Mouse (Mus musculus) MEL (cell line): ENCODE data around the gene Mboat2. TPM values are rescaled to one million over a fixed set of nuclear protein-coding genes. Genes with fewer than 3 reads are reported as not detected.

ENCODE experiments used
- DNase-seq: peaks from one replicate; pipeline ENCODE4 v3.0.0; 2011; ENCODE audit warnings: low read depth, low spot score
- H3K27ac ChIP-seq: 2 replicates; pipeline ENCODE4 v1.5.1; 2012; ENCODE audit warnings: low read depth, mild to moderate bottlenecking, control low read depth, low read length, moderate library complexity; ENCODE audit not compliant: control insufficient read depth
- H3K27me3 ChIP-seq, 2 experiments: fragments of 150-350 bp in 1 of 2; sonication (generic) in 1 of 2; 2 replicates each; pipeline ENCODE4 v1.6.1; 2012; ENCODE audit warnings: low read length in 2 of 2, mild to moderate bottlenecking in 2 of 2, improper control_type of control experiment in 1 of 2, moderate library complexity in 1 of 2; ENCODE audit not compliant: insufficient read depth in 2 of 2, control insufficient read depth in 1 of 2
- H3K36me3 ChIP-seq, 2 experiments: 2 replicates each; pipeline ENCODE4 v1.6.1; 2012 to 2014; ENCODE audit warnings: low read length in 2 of 2, improper control_type of control experiment in 1 of 2, inconsistent platforms in 1 of 2, mild to moderate bottlenecking in 1 of 2; ENCODE audit not compliant: insufficient read depth in 2 of 2, control insufficient read depth in 1 of 2
- H3K4me1 ChIP-seq, 2 experiments: fragments of 150-350 bp in 1 of 2; sonication (generic) in 1 of 2; 2 replicates each; pipeline ENCODE4 v1.6.1; 2012; ENCODE audit warnings: low read length in 2 of 2, improper control_type of control experiment in 1 of 2, mild to moderate bottlenecking in 1 of 2; ENCODE audit not compliant: insufficient read depth in 2 of 2, control insufficient read depth in 1 of 2
- H3K4me3 ChIP-seq, 2 experiments: fragments of 150-350 bp in 1 of 2; sonication (generic) in 1 of 2; 2 replicates each; pipeline ENCODE4 v1.5.1; 2012; ENCODE audit warnings: low read depth in 2 of 2, low read length in 2 of 2, mild to moderate bottlenecking in 2 of 2, moderate library complexity in 2 of 2, control low read depth in 1 of 2, improper control_type of control experiment in 1 of 2; ENCODE audit not compliant: control insufficient read depth in 1 of 2, insufficient read depth in 1 of 2
- H3K79me2 ChIP-seq: 2 replicates; pipeline ENCODE4 v1.6.1; 2012; ENCODE audit warnings: mild to moderate bottlenecking, low read length, moderate library complexity; ENCODE audit not compliant: control insufficient read depth, poor library complexity, insufficient read depth
- H3K9ac ChIP-seq: 2 replicates; pipeline ENCODE4 v1.6.1; 2012; ENCODE audit warnings: low read depth, mild to moderate bottlenecking, control low read depth, low read length, moderate library complexity; ENCODE audit not compliant: control insufficient read depth, poor library complexity, severe bottlenecking
- H3K9me3 ChIP-seq: fragments of 150-350 bp; sonication (generic); replicated peaks from 2 replicates; pipeline ENCODE4 v1.6.1; 2012; ENCODE audit warnings: mild to moderate bottlenecking, low read length, improper control_type of control experiment, moderate library complexity; ENCODE audit not compliant: insufficient read depth
- GABPA ChIP-seq: IDR thresholded peaks from 2 replicates; pipeline ENCODE4 v1.6.1; 2012; ENCODE audit warnings: low read depth, mild to moderate bottlenecking, inconsistent platforms, low read length, improper control_type of control experiment, moderate library complexity
- GATA1 ChIP-seq: IDR thresholded peaks from 2 replicates; pipeline ENCODE4 v1.6.1; 2011; ENCODE audit warnings: low read depth, low read length, improper control_type of control experiment
- HCFC1 ChIP-seq: IDR thresholded peaks from 2 replicates; pipeline ENCODE4 v1.6.1; 2012; ENCODE audit warnings: low read depth, mild to moderate bottlenecking, inconsistent platforms, low read length, improper control_type of control experiment, moderate library complexity
- JUND ChIP-seq: IDR thresholded peaks from 2 replicates; pipeline ENCODE4 v1.6.1; 2011; ENCODE audit warnings: low read depth, mild to moderate bottlenecking, improper control_type of control experiment, low read length
- KAT2A ChIP-seq: conservative IDR thresholded peaks from 2 replicates; pipeline ENCODE4 v1.6.1; 2012; ENCODE audit warnings: low read depth, low read length, improper control_type of control experiment, inconsistent platforms
- MAFK ChIP-seq: IDR thresholded peaks from 2 replicates; pipeline ENCODE4 v1.6.1; 2011; ENCODE audit warnings: low read depth, mild to moderate bottlenecking, low read length, improper control_type of control experiment, borderline replicate concordance
- MAX ChIP-seq: IDR thresholded peaks from 2 replicates; pipeline ENCODE4 v1.6.1; 2011; ENCODE audit warnings: low read length, improper control_type of control experiment
- MEF2A ChIP-seq: IDR thresholded peaks from 2 replicates; pipeline ENCODE4 v1.6.1; 2014; ENCODE audit warnings: low read depth, mild to moderate bottlenecking, inconsistent platforms, low read length, improper control_type of control experiment; ENCODE audit not compliant: poor library complexity, insufficient replicate concordance, severe bottlenecking; ENCODE audit errors: extremely low read depth
- MXI1 ChIP-seq: IDR thresholded peaks from 2 replicates; pipeline ENCODE4 v1.6.1; 2011; ENCODE audit warnings: mild to moderate bottlenecking, low read depth, low read length, improper control_type of control experiment
- POLR2AphosphoS2 ChIP-seq: IDR thresholded peaks from 2 replicates; pipeline ENCODE4 v1.6.1; 2011; ENCODE audit warnings: low read length, improper control_type of control experiment
- POLR2AphosphoS5 ChIP-seq: IDR thresholded peaks from 2 replicates; pipeline ENCODE4 v1.6.1; 2012; ENCODE audit warnings: low read depth, borderline replicate concordance, mild to moderate bottlenecking, inconsistent platforms, low read length, moderate library complexity, mixed read lengths
- RCOR1 ChIP-seq: IDR thresholded peaks from 2 replicates; pipeline ENCODE4 v1.6.1; 2012; ENCODE audit warnings: low read depth, mild to moderate bottlenecking, inconsistent platforms, low read length, improper control_type of control experiment
- SIN3A ChIP-seq: IDR thresholded peaks from 2 replicates; pipeline ENCODE4 v1.6.1; 2012; ENCODE audit warnings: low read length, improper control_type of control experiment, inconsistent platforms
- SMC3 ChIP-seq: IDR thresholded peaks from 2 replicates; pipeline ENCODE4 v1.6.1; 2011; ENCODE audit warnings: low read depth, low read length, improper control_type of control experiment
- TAL1 ChIP-seq: IDR thresholded peaks from 2 replicates; pipeline ENCODE4 v1.6.1; 2012; ENCODE audit warnings: mild to moderate bottlenecking, inconsistent platforms, low read length, moderate library complexity, mixed read lengths
- UBTF ChIP-seq: IDR thresholded peaks from 2 replicates; pipeline ENCODE4 v1.6.1; 2012; ENCODE audit warnings: low read depth, mild to moderate bottlenecking, inconsistent platforms, low read length, improper control_type of control experiment, moderate library complexity, borderline replicate concordance; ENCODE audit not compliant: insufficient read depth
- USF1 ChIP-seq: IDR thresholded peaks from 2 replicates; pipeline ENCODE4 v1.6.1; 2014; ENCODE audit warnings: low read depth, mild to moderate bottlenecking, inconsistent platforms, low read length, improper control_type of control experiment, moderate library complexity
- USF2 ChIP-seq, 2 experiments: IDR thresholded peaks; 2 replicates each; pipeline ENCODE4 v1.6.1; 2011 to 2012; ENCODE audit warnings: improper control_type of control experiment in 2 of 2, low read length in 2 of 2, borderline replicate concordance in 1 of 2, inconsistent platforms in 1 of 2, low read depth in 1 of 2, mild to moderate bottlenecking in 1 of 2; ENCODE audit not compliant: insufficient read depth in 1 of 2
- ZC3H11A ChIP-seq: IDR thresholded peaks from 2 replicates; pipeline ENCODE4 v1.6.1; 2012; ENCODE audit warnings: low read depth, mild to moderate bottlenecking, inconsistent platforms, low read length, improper control_type of control experiment
- ZKSCAN1 ChIP-seq: IDR thresholded peaks from 2 replicates; pipeline ENCODE4 v1.6.1; 2012; ENCODE audit warnings: low read depth, mild to moderate bottlenecking, inconsistent platforms, low read length, improper control_type of control experiment, moderate library complexity
- ZNF384 ChIP-seq: IDR thresholded peaks from 2 replicates; pipeline ENCODE4 v1.6.1; 2012; ENCODE audit warnings: low read depth, mild to moderate bottlenecking, inconsistent platforms, low read length, improper control_type of control experiment
- polyA plus RNA-seq, 2 experiments: library from polyadenylated mRNA; stranded (reverse) in 1 of 2; unstranded in 1 of 2; fragments of >175 nt in 1 of 2; fragments of >200 nt in 1 of 2; gene quantifications; 2 replicates each; pipeline versions ENCODE4 v1.2.1 to v1.2.4; 2012; ENCODE audit warnings: low replicate concordance in 2 of 2, low read depth in 1 of 2; ENCODE audit not compliant: insufficient read length in 2 of 2, insufficient read depth in 1 of 2, missing spikeins in 1 of 2
- total RNA-seq: library from RNA; depleted of rRNA; stranded (reverse); fragments of 300-350 nt; gene quantifications from 2 replicates; pipeline ENCODE4 v1.2.3, GENCODE M21; 2012

Mboat2 gene
- total and polyA plus RNA-seq, 3 experiments = 13.5 TPM; not detected in 1

GRCm38 (mm10) chr12:24879613-24880029 lies 48.9 kb downstream of the Mboat2 start (continued):
- TF ChIP-seq ZNF384 (0 out of 2 replicates have a peak, but pooled peaks have one; percentile 32), HCFC1 (0 out of 2 replicates have a peak, but pooled peaks have one; percentile 43), UBTF (no peak), ZC3H11A (no peak), ZKSCAN1 (no peak), MAFK (no peak; the same call in 1 of the 2 replicates), MEF2A (no peak), GABPA (no peak), SIN3A (peak; percentile 81; the same call in 1 of the 2 replicates), GATA1 (peak; percentile 74), RCOR1 (peak; percentile 54)

GRCm38 (mm10) chr12:24883279-24883678 lies 52.6 kb downstream of the Mboat2 start:
- Histone ChIP-seq H3K36me3 (peaks cover 0 to 34% of the 10 kb centered on the region in 2 experiments; a peak in 3 of 4 replicates), H3K27ac (no peak overlapping the region), H3K9ac (no peak overlapping the region), H3K27me3 (no peaks in the 10 kb centered on the region), H3K4me1 (peaks cover 26 to 33% of the 10 kb centered on the region in 2 experiments), H3K79me2 (no peaks in the 10 kb centered on the region), H3K4me3 (no peak overlapping the region), H3K9me3 (no peaks in the 10 kb centered on the region)
- TF ChIP-seq TAL1 (no peak), POLR2AphosphoS2 (no peak), JUND (no peak), MEF2A (no peak), MAX (no peak), USF1 (no peak), POLR2AphosphoS5 (no peak), UBTF (no peak), SMC3 (no peak), USF2 (IDR thresholded peaks at IDR 0.05; ENCODE audit: borderline replicate concordance in 1 of 2, insufficient read depth in 1 of 2, low read depth in 1 of 2, low read length in 2 of 2) (no peak), GATA1 (no peak), KAT2A (no peak), MXI1 (no peak), ZKSCAN1 (no peak), MAFK (no peak)
- DNase-seq = no peak
